Mouse (Mus musculus): ENCODE measurements at regions not wholly inside any gene's neighbourhood (a gene's known extent, or its start where the extent isn't known, plus 50 kb on each side); places are given as distances from the start of the nearest gene placed in this dataset.

DNA sequence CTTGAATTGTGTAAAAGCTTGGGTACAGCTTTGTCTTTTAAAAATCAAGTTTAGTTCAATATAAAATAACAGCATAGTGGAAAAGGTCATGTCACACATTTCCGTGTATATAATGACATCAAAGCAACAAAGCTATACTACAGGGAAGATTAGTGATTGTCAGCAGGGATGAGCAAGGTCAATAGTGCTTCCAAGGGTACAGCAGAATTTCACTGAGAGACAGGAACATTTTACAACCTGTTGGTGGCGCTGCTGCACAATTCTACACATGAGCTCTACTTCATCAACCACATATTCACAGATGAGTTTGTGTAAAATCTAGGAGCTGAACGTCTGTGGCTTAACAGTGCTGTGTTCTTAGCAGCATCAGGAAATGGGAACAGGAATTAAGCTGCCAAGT is 74.3 kb upstream of the A2m start:
- no peaks in the 10 kb centered on the region for H3K27me3 ChIP-seq (ENCODE audit: control insufficient read depth, insufficient read depth, low read length)
- whole genome bisulfite sequencing = 5% methylated on average over 3 of the region's 3 CpGs
- H3K4me2 ChIP-seq (ENCODE audit: low read depth, low read length) = no peak overlapping the region
- no peak overlapping the region for H3K9ac ChIP-seq (replicated peaks; ENCODE audit: low read depth, low read length)
- H3K4me3 ChIP-seq (ENCODE audit: low read depth, low read length) = no peak overlapping the region
- no peaks in the 10 kb centered on the region for H3K36me3 ChIP-seq (ENCODE audit: control insufficient read depth, insufficient read depth, low read length)
- H3K27ac ChIP-seq (ENCODE audit: low read depth, low read length) = no peak overlapping the region
- no peaks in the 10 kb centered on the region for H3K4me1 ChIP-seq (ENCODE audit: control insufficient read depth, insufficient read depth, low read length)
- H3K9me3 ChIP-seq (ENCODE audit: control insufficient read depth, low read length) = no peaks in the 10 kb centered on the region
- no peak; the same call in 1 of the 2 replicates for ATAC-seq (ENCODE audit: low read depth)

DNA sequence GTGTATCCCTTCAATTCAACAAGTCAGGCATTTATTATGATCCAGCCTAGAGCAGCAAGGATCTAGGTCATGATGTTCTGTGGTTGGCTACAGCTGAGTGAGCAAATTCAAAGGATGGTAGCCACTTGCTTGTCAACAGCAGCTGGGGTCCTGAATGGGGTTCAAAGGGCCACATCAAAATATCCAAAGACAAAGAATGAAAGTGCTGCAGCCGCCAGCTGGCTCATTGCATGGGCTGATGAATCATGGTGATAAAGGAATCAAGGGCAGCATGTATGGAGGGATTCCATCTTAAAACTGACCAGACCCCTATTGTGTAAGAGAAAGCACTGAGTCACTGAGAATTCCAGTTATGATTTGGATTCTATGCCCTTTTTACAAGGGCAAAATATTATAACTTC is 74.8 kb upstream of the A2m start:
- H3K9me3 ChIP-seq (ENCODE audit: control insufficient read depth, low read length) = no peaks in the 10 kb centered on the region
- 36% methylated on average over 1 of the region's 1 CpGs for WGBS
- H3K4me3 ChIP-seq (ENCODE audit: low read depth, low read length) = no peak overlapping the region
- H3K27me3 ChIP-seq (ENCODE audit: control insufficient read depth, insufficient read depth, low read length) = no peaks in the 10 kb centered on the region
- H3K9ac ChIP-seq (replicated peaks; ENCODE audit: low read depth, low read length) = no peak overlapping the region
- H3K4me1 ChIP-seq (ENCODE audit: control insufficient read depth, insufficient read depth, low read length) = no peaks in the 10 kb centered on the region
- no peak for ATAC-seq (ENCODE audit: low read depth)
- H3K36me3 ChIP-seq (ENCODE audit: control insufficient read depth, insufficient read depth, low read length) = no peaks in the 10 kb centered on the region
- no peak overlapping the region for H3K27ac ChIP-seq (ENCODE audit: low read depth, low read length)
- H3K4me2 ChIP-seq (ENCODE audit: low read depth, low read length) = no peak overlapping the region

DNA sequence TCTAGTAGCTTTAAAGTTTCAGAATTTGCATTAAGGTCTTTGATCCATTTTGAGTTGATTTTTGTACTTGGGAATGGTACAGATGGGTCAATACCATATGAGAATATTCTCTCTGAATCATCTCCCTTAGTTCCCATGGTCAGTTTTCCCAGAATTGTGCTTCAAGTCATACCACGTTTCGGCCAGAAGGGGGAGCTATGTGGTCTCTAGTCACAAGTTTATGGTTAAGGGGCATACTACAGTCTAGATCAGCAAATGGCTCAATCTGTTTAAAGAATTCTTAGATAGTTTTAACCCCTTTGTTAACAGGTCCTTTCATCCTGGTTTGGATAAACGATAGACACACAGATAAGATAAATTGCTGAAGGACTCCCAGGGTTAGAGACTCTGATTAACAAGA is 78.7 kb upstream of the A2m start:
- H3K9ac ChIP-seq (replicated peaks; ENCODE audit: low read depth, low read length) = no peak overlapping the region
- H3K9me3 ChIP-seq (ENCODE audit: control insufficient read depth, low read length) = no peaks in the 10 kb centered on the region
- no peak overlapping the region for H3K4me2 ChIP-seq (ENCODE audit: low read depth, low read length)
- H3K4me1 ChIP-seq (ENCODE audit: control insufficient read depth, insufficient read depth, low read length) = no peaks in the 10 kb centered on the region
- WGBS = 5% methylated on average over 3 of the region's 3 CpGs
- no peak overlapping the region for H3K4me3 ChIP-seq (ENCODE audit: low read depth, low read length)
- H3K27me3 ChIP-seq (ENCODE audit: control insufficient read depth, insufficient read depth, low read length) = no peaks in the 10 kb centered on the region
- H3K27ac ChIP-seq (ENCODE audit: low read depth, low read length) = no peak overlapping the region
- no peaks in the 10 kb centered on the region for H3K36me3 ChIP-seq (ENCODE audit: control insufficient read depth, insufficient read depth, low read length)
- no peak for ATAC-seq (ENCODE audit: low read depth)

GRCm38 (mm10) chr6:121553501-121554132 is 80.1 kb upstream of the Iqsec3 start:
- H3K9me3 ChIP-seq (ENCODE audit: control insufficient read depth, low read length) = no peaks in the 10 kb centered on the region
- H3K36me3 ChIP-seq (ENCODE audit: control insufficient read depth, insufficient read depth, low read length) = no peaks in the 10 kb centered on the region
- peak overlapping the region; percentile 28; the same call in 1 of the 2 replicates for H3K27ac ChIP-seq (ENCODE audit: low read depth, low read length)
- no peak overlapping the region for H3K4me2 ChIP-seq (ENCODE audit: low read depth, low read length)
- no peaks in the 10 kb centered on the region for H3K27me3 ChIP-seq (ENCODE audit: control insufficient read depth, insufficient read depth, low read length)
- no peak overlapping the region for H3K4me3 ChIP-seq (ENCODE audit: low read depth, low read length)
- H3K9ac ChIP-seq (replicated peaks; ENCODE audit: low read depth, low read length) = no peak overlapping the region
- 61% methylated on average over 2 of the region's 2 CpGs for WGBS
- peak; percentile 76 for ATAC-seq (ENCODE audit: low read depth)
- no peaks in the 10 kb centered on the region for H3K4me1 ChIP-seq (ENCODE audit: control insufficient read depth, insufficient read depth, low read length)

DNA sequence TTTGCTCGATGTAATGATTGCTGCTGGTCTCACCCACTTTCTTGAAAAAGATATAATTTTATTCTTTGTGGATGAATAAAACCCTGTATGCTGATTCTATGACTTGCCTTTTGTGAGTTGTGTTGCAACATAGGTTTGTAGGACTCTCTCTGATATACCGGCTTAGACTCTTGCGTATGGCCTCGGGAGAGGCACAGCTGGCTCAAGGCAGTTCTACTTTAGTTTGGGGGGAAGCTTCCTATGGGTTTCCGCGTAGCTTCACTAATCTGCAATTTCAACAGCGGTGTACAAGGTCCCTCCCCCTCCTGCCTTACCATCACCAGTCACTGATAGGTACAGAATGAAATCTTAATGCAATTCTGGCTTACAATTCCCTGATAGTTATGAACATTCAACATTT is 60.0 kb upstream of the Iqsec3 start:
- Histone ChIP-seq H3K4me1 (ENCODE audit: control insufficient read depth, insufficient read depth, low read length) (no peaks in the 10 kb centered on the region), H3K9me3 (ENCODE audit: control insufficient read depth, low read length) (no peaks in the 10 kb centered on the region), H3K9ac (replicated peaks; ENCODE audit: low read depth, low read length) (no peak overlapping the region), H3K27me3 (ENCODE audit: control insufficient read depth, insufficient read depth, low read length) (no peaks in the 10 kb centered on the region), H3K4me2 (ENCODE audit: low read depth, low read length) (no peak overlapping the region), H3K4me3 (ENCODE audit: low read depth, low read length) (no peak overlapping the region), H3K36me3 (ENCODE audit: control insufficient read depth, insufficient read depth, low read length) (no peaks in the 10 kb centered on the region), H3K27ac (ENCODE audit: low read depth, low read length) (no peak overlapping the region)
- WGBS = 77% methylated on average over 7 of the region's 7 CpGs
- no peak for ATAC-seq (ENCODE audit: low read depth)

DNA sequence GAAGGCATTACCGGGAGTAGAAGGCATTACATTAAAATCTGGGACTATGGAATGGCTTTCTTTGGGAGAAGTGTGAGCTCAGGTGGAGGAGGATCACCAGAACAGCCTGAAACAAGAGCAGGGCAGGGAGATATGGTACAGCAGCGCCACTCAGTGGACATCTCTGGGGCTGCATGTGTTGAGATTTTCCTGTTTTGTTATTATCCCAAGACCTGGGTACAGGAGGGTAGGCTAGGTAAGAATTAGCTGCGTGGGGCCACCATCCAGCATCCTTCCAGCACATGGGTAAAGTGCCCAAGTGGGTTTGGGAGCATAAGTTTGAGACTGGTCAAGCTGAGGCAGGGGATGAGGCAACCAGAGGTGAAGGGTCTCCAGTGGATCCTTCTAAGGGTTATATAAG is 59.4 kb upstream of the Iqsec3 start:
- Histone ChIP-seq H3K4me2 (ENCODE audit: low read depth, low read length) (no peak overlapping the region), H3K27ac (ENCODE audit: low read depth, low read length) (no peak overlapping the region), H3K27me3 (ENCODE audit: control insufficient read depth, insufficient read depth, low read length) (no peaks in the 10 kb centered on the region), H3K36me3 (ENCODE audit: control insufficient read depth, insufficient read depth, low read length) (no peaks in the 10 kb centered on the region), H3K4me1 (ENCODE audit: control insufficient read depth, insufficient read depth, low read length) (no peaks in the 10 kb centered on the region), H3K9ac (replicated peaks; ENCODE audit: low read depth, low read length) (no peak overlapping the region), H3K9me3 (ENCODE audit: control insufficient read depth, low read length) (no peaks in the 10 kb centered on the region), H3K4me3 (ENCODE audit: low read depth, low read length) (no peak overlapping the region)
- ATAC-seq (ENCODE audit: low read depth) = peak; percentile 90
- WGBS = 5% methylated on average over 3 of the region's 3 CpGs

- WGBS = 59% methylated on average over 13 of the region's 13 CpGs
- H3K4me3 ChIP-seq (ENCODE audit: low read depth, low read length) = no peak overlapping the region
- H3K27me3 ChIP-seq (ENCODE audit: control insufficient read depth, insufficient read depth, low read length) = no peaks in the 10 kb centered on the region
- H3K9me3 ChIP-seq (ENCODE audit: control insufficient read depth, low read length) = no peaks in the 10 kb centered on the region
- no peak overlapping the region for H3K27ac ChIP-seq (ENCODE audit: low read depth, low read length)
- H3K4me2 ChIP-seq (ENCODE audit: low read depth, low read length) = no peak overlapping the region
- ATAC-seq (ENCODE audit: low read depth) = peak; percentile 18; the same call in 1 of the 2 replicates
- H3K4me1 ChIP-seq (ENCODE audit: control insufficient read depth, insufficient read depth, low read length) = no peaks in the 10 kb centered on the region
- H3K9ac ChIP-seq (replicated peaks; ENCODE audit: low read depth, low read length) = no peak overlapping the region
- H3K36me3 ChIP-seq (ENCODE audit: control insufficient read depth, insufficient read depth, low read length) = no peaks in the 10 kb centered on the region
These were observed 58.4 kb upstream of the Iqsec3 start for GRCm38 (mm10) chr6:121531825-121532389.

- WGBS = 94% methylated on average over 4 of the region's 4 CpGs
- no peak for ATAC-seq (ENCODE audit: low read depth)
- no peaks in the 10 kb centered on the region for H3K27me3 ChIP-seq (ENCODE audit: control insufficient read depth, insufficient read depth, low read length)
- no peak overlapping the region for H3K9ac ChIP-seq (replicated peaks; ENCODE audit: low read depth, low read length)
- H3K4me1 ChIP-seq (ENCODE audit: control insufficient read depth, insufficient read depth, low read length) = 0 out of 2 replicates have a peak, but pooled peaks cover 5% of the 10 kb centered on the region
- H3K9me3 ChIP-seq (ENCODE audit: control insufficient read depth, low read length) = no peaks in the 10 kb centered on the region
- no peaks in the 10 kb centered on the region for H3K36me3 ChIP-seq (ENCODE audit: control insufficient read depth, insufficient read depth, low read length)
- no peak overlapping the region for H3K4me3 ChIP-seq (ENCODE audit: low read depth, low read length)
- no peak overlapping the region for H3K4me2 ChIP-seq (ENCODE audit: low read depth, low read length)
- H3K27ac ChIP-seq (ENCODE audit: low read depth, low read length) = no peak overlapping the region
These were observed 53.8 kb upstream of the Iqsec3 start for GRCm38 (mm10) chr6:121527281-121527680.

GRCm38 (mm10) chr6:121526121-121526520 is 52.6 kb upstream of the Iqsec3 start:
- no peak for ATAC-seq (ENCODE audit: low read depth)
- Histone ChIP-seq H3K9ac (replicated peaks; ENCODE audit: low read depth, low read length) (no peak overlapping the region), H3K4me3 (ENCODE audit: low read depth, low read length) (no peak overlapping the region), H3K4me2 (ENCODE audit: low read depth, low read length) (no peak overlapping the region), H3K4me1 (ENCODE audit: control insufficient read depth, insufficient read depth, low read length) (0 out of 2 replicates have a peak, but pooled peaks cover 5% of the 10 kb centered on the region), H3K27ac (ENCODE audit: low read depth, low read length) (no peak overlapping the region), H3K9me3 (ENCODE audit: control insufficient read depth, low read length) (no peaks in the 10 kb centered on the region), H3K36me3 (ENCODE audit: control insufficient read depth, insufficient read depth, low read length) (no peaks in the 10 kb centered on the region), H3K27me3 (ENCODE audit: control insufficient read depth, insufficient read depth, low read length) (no peaks in the 10 kb centered on the region)
- WGBS = 88% methylated on average over 2 of the region's 2 CpGs
